Mouse (Mus musculus) heart, adult 18-20 months (tissue): ENCODE measurements around the gene Cntn6. TPM values are rescaled to one million over a fixed set of nuclear protein-coding genes. Genes with fewer than 3 reads are reported as not detected.

ENCODE experiments used
- DNase-seq, 2 experiments: peaks; one replicate each; pipeline ENCODE4 v3.0.0; 2021 to 2022; ENCODE audit warnings: mixed read lengths in 1 of 2
- total RNA-seq, 2 experiments: library from RNA; stranded (reverse); gene quantifications; 2 replicates each; pipeline ENCODE4 v1.2.3; 2021

Gene Cntn6
- total RNA-seq, 2 experiments from 2014 or later: not detected

DNA sequence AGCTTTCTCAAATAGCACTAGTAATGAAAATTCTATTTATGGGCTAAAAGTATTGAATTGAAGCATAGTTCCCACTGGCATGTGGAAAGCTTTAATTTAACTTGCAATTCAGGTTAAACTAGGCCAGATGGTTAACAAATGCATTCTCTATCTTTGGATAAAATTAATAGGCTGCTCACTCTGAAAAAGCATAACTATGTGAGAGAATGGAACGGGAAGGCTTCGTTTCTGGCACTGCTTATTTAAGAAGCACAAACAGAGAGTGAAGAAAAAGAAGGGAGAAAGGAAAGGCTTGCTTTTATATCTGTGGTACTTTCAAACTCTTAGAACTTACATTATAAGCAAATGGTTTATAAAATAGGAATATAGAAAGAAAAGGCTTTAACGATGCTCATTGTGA is 268.6 kb downstream of the Cntn6 start:
- no peak for DNase-seq

DNA sequence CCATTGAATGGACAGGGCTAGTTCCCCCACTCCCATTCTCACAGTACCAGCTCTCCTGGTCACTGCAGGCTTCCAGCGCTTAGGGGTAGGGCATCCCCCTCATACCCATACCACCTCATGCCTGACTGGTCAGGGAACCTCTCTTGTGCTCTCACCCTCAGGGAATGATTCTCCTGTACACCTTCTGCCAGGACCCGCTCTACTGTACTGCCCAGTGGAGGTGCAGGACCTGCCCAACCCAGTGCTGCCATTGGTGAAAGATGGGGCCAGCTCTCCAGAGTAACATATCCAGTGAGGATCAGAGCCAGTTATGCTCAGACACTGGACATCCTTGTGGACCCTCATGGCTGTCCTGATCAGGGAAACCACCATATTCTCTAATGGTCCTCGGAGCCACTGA is 291.3 kb downstream of the Cntn6 start:
- no peak for DNase-seq

DNA sequence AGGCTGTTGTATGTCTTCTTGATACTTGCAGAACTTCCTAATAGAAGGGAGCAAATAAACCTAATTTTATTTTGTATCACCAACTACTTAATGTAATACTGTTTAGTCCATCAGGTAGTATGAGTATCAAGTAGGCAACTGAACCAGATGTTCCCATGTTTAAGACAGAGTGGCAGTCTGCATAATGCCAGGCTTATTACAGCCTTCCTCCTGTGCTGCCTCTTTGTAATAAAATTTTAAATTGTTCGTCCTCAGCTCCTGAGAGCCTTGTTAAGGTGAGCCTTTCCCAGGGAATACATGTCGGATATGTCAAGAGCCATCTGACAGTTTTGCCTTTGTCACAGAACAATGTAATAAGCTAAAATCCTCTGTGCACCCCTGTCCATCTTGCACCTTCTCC is 294.9 kb downstream of the Cntn6 start:
- DNase-seq: no peak

DNA sequence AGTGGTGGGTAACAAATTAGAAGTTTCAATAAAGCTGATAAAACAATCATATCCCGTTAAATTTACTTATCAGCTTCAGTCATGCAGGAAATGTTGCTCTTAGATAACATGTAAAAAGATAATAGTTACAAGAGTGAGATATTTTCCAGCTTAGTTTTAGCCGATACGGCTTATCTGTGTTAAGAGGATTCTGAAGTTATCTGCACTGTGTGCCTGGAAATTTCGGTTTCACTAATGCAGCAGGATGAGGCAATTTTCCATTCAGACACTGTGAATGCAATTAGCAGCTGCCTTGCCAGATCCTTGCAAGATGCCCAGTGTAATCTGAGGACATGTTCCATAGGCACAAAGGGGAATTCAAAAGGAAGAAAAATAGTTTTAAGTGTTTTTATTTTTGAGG is 315.9 kb downstream of the Cntn6 start:
- no peak for DNase-seq

DNA sequence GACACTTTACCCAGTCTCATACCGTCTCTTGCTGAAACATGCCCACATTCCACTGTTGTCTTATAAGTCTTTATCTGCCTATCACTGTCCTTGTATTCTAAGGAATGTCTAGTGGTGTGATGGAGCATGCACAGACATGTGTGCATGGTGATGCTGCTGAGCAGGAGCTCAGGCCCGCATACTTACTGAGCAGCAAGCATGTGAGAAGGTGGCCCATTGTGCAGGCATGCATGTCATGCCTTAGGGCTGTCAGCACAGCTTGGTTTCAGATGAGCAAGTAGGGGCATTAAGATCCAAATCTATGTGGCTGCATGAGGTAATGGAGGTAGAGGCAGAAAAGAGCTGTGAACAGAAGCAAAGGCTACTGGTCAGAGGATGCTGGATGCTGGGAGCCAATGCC is 323.0 kb downstream of the Cntn6 start:
- no peak for DNase-seq

DNA sequence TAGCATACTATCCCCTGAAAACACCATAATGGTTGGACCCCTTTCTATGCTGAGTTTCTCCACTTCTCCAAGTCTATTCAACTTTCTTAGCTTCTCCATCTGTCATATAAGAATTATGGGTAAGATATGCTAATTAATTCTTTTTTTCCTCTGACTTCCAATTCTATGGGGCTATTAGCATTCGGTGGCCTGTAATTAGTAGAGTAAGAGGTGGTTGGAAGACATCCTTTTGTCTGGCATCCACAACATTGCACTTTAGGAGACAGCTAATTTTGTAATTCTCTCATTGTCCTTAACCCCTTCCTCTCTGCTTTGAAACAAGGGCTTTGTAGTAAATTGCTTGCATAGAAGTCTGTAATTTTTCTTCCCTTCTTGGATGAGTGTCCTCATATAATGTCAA is 387.1 kb downstream of the Cntn6 start:
- no peak for DNase-seq

DNA sequence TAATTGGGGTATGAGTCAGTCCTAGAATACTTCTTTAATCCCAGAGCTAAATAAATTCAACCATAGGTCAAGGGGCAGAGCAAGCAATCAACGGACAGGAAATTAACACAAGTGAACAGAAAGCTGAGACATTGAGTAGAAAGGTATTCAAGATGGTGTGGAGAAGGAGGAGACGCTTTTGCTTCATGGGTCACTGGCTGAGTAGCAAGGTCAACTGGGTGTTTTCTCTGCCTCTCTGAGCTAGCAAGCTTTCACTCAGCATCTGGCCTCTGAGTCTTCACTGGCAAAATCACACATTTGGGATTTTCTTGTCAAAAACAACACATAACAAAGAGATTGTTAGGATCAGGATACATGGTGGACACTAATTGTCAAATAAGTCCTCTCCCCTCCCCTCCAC is 391.4 kb downstream of the Cntn6 start:
- DNase-seq: no peak

DNA sequence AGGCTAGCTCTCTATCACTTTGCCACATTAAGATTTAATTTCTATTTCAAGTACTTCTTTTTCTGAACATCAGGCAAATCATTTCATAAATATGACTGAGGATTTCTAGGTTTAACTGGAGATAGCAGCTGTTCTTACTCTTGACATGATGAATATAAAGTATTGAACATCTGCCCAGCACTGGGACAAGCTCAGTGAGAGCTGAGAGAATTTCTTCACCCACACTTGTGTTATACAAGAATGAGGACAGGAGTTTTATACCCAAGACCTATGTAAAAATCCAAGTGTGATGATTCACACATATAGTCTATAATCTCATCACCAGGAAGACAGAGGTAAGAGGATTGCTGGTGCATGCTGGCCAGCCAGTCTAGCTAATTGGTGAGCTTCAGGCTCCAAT is 393.2 kb downstream of the Cntn6 start:
- no peak for DNase-seq

DNA sequence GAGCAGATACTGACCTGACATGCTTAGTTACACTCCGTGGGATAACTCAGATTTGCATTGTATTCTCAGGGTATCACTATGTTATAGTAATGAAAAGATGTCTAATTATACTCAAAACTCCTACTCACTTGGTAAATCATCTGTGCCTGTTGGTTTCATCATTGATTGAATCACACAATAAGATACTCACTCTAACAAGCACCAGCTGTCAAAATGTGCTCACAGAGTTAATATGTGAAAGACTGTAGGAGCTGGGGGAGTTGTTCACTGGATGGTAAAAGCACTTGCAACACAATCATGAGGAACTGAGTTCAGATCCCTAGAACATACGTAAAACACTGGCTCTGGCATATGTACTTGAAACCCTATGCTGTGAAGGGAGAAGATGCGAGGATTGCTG is 398.5 kb downstream of the Cntn6 start:
- no peak for DNase-seq
